ENCODE assay signal across 9 mouse cellular contexts in genomic region chr10:108524306-108525029, GRCm38 (mm10).
A peak's percentile ranks its signal among the peaks of the same experiment; 100 is the strongest.
DNase-seq lines count a peak whose midpoint lies in the region; ATAC-seq and TF ChIP-seq lines count a peak whose summit lies in the region.
"Had no signal": no experiment of that assay in that cellular context is flagged by ENCODE, and none has a peak within 500 bp of the region (broad histone marks: within the 10 kb centered on the region; RNA-seq: fewer than 3 reads in every experiment).

No protein-coding gene starts in this region.

- no peaks in the 10 kb centered on the region for H3K9me3 ChIP-seq in liver, postnatal 0 days (ENCODE audit: low read length)
- no peaks in the 10 kb centered on the region for H3K9me3 ChIP-seq in liver, embryonic 11.5 days (ENCODE audit: control insufficient read depth, low read length)
- H3K9me3 ChIP-seq in heart, postnatal 0 days (replicated peaks; ENCODE audit: control insufficient read depth, low read length), result no peaks in the 10 kb centered on the region
- H3K9me3 ChIP-seq in neural tube, embryonic 14.5 days (ENCODE audit: control insufficient read depth, low read length), result no peaks in the 10 kb centered on the region

- no peak overlapping the region for H3K4me3 ChIP-seq in liver, postnatal 0 days (ENCODE audit: low read depth, low read length)
- no peak overlapping the region for H3K4me3 ChIP-seq in liver, embryonic 11.5 days (ENCODE audit: low read depth, low read length)
- H3K4me3 ChIP-seq in heart, postnatal 0 days (ENCODE audit: low read depth, low read length), result no peak overlapping the region
- H3K4me3 ChIP-seq in neural tube, embryonic 14.5 days (ENCODE audit: low read depth, low read length), result no peak overlapping the region

- H3K27ac ChIP-seq in liver, postnatal 0 days (ENCODE audit: low read depth), result no peak overlapping the region
- no peak overlapping the region for H3K27ac ChIP-seq in liver, embryonic 11.5 days (ENCODE audit: low read depth, low read length)
- H3K27ac ChIP-seq in heart, postnatal 0 days (ENCODE audit: low read depth), result no peak overlapping the region
- no peak overlapping the region for H3K27ac ChIP-seq in neural tube, embryonic 14.5 days (ENCODE audit: low read depth, low read length)
- H3K27ac ChIP-seq: liver, embryonic 14.5 days had no signal

- H3K9ac ChIP-seq in liver, postnatal 0 days (replicated peaks), result no peak overlapping the region
- H3K9ac ChIP-seq in liver, embryonic 11.5 days (ENCODE audit: low read depth, low read length), result no peak overlapping the region
- H3K9ac ChIP-seq in heart, postnatal 0 days (replicated peaks; ENCODE audit: low read depth, low read length), result no peak overlapping the region
- H3K9ac ChIP-seq in neural tube, embryonic 14.5 days (replicated peaks; ENCODE audit: low read depth, low read length), result no peak overlapping the region
- H3K9ac ChIP-seq: liver, embryonic 14.5 days had no signal

- H3K27me3 ChIP-seq in liver, postnatal 0 days (ENCODE audit: insufficient read depth, low read length), result no peaks in the 10 kb centered on the region
- no peaks in the 10 kb centered on the region for H3K27me3 ChIP-seq in liver, embryonic 11.5 days (replicated peaks; ENCODE audit: control insufficient read depth, insufficient read depth, low read length)
- no peaks in the 10 kb centered on the region for H3K27me3 ChIP-seq in heart, postnatal 0 days (ENCODE audit: control insufficient read depth, insufficient read depth, low read length)
- no peaks in the 10 kb centered on the region for H3K27me3 ChIP-seq in neural tube, embryonic 14.5 days (ENCODE audit: control insufficient read depth, insufficient read depth, low read length)

- WGBS in liver, postnatal 0 days (ENCODE audit: insufficient replicate concordance), result 64% methylated on average over 6 of the region's 6 CpGs
- WGBS in liver, embryonic 11.5 days, result 57% methylated on average over 6 of the region's 6 CpGs
- WGBS in heart, postnatal 0 days, result 42% methylated on average over 6 of the region's 6 CpGs
- 54% methylated on average over 6 of the region's 6 CpGs for WGBS in neural tube, embryonic 14.5 days

- no peak for DNase-seq in liver, postnatal 0 days
- no peak for DNase-seq in liver, embryonic 11.5 days (ENCODE audit: low spot score)
- DNase-seq in cerebellum, adult 9-11 months, result peak; percentile 36
- DNase-seq in heart, postnatal 0 days (ENCODE audit: low spot score), result no peak
- no peak for DNase-seq in adrenal gland, postnatal 36 days
- no peak for DNase-seq in adrenal gland, postnatal 25 days
- DNase-seq in yolk sac, embryonic 10.5 days (ENCODE audit: low spot score), result no peak

- no peaks in the 10 kb centered on the region for H3K4me1 ChIP-seq in liver, postnatal 0 days (ENCODE audit: insufficient read depth)
- H3K4me1 ChIP-seq in liver, embryonic 11.5 days (replicated peaks; ENCODE audit: control insufficient read depth, insufficient read depth, low read length), result no peaks in the 10 kb centered on the region
- no peaks in the 10 kb centered on the region for H3K4me1 ChIP-seq in heart, postnatal 0 days (ENCODE audit: control insufficient read depth, insufficient read depth)
- no peaks in the 10 kb centered on the region for H3K4me1 ChIP-seq in neural tube, embryonic 14.5 days (ENCODE audit: control insufficient read depth, insufficient read depth, low read length)

- no peak for TF ChIP-seq EP300 in liver, postnatal 0 days (IDR thresholded peaks at IDR 0.05; ENCODE audit: low read depth)
- no peak for TF ChIP-seq EP300 in heart, postnatal 0 days (IDR thresholded peaks at IDR 0.05; ENCODE audit: low read depth)

- peak; percentile 25 for TF ChIP-seq CTCF in liver, postnatal 0 days (IDR thresholded peaks at IDR 0.05; ENCODE audit: low read depth)
- TF ChIP-seq CTCF in heart, postnatal 0 days (IDR thresholded peaks at IDR 0.05; ENCODE audit: low read depth), result peak; percentile 31

- no peak overlapping the region for H3K4me2 ChIP-seq in liver, postnatal 0 days (ENCODE audit: low read depth, low read length)
- no peak overlapping the region for H3K4me2 ChIP-seq in liver, embryonic 11.5 days
- H3K4me2 ChIP-seq in heart, postnatal 0 days (ENCODE audit: low read depth, low read length), result no peak overlapping the region
- H3K4me2 ChIP-seq in neural tube, embryonic 14.5 days (ENCODE audit: low read depth, low read length), result no peak overlapping the region

- no peaks in the 10 kb centered on the region for H3K36me3 ChIP-seq in liver, postnatal 0 days (replicated peaks; ENCODE audit: insufficient read depth, low read length)
- H3K36me3 ChIP-seq in liver, embryonic 11.5 days (ENCODE audit: control insufficient read depth, insufficient read depth, low read length), result no peaks in the 10 kb centered on the region
- H3K36me3 ChIP-seq in heart, postnatal 0 days (replicated peaks; ENCODE audit: control insufficient read depth, insufficient read depth, low read length), result no peaks in the 10 kb centered on the region
- H3K36me3 ChIP-seq in neural tube, embryonic 14.5 days (ENCODE audit: control insufficient read depth, insufficient read depth, low read length), result no peaks in the 10 kb centered on the region

- ATAC-seq in liver, postnatal 0 days, result no peak
- ATAC-seq in liver, embryonic 11.5 days (replicated peaks; ENCODE audit: low FRiP score), result no peak
- no peak for ATAC-seq in heart, postnatal 0 days (ENCODE audit: insufficient read depth, low read depth)
- peak; percentile 68; the same call in 1 of the 2 replicates for ATAC-seq in neural tube, embryonic 14.5 days (ENCODE audit: low read depth)
